Mouse (Mus musculus): Measurements from ENCODE around the gene Gpr45. TPM values are rescaled to one million over a fixed set of nuclear protein-coding genes. Genes with fewer than 3 reads are reported as not detected.
A peak's percentile ranks its signal among the peaks of the same experiment; 100 is the strongest.

Gene Gpr45
- polyA plus RNA-seq, 1 experiment from 2014 or later, result 6.3 TPM

DNA sequence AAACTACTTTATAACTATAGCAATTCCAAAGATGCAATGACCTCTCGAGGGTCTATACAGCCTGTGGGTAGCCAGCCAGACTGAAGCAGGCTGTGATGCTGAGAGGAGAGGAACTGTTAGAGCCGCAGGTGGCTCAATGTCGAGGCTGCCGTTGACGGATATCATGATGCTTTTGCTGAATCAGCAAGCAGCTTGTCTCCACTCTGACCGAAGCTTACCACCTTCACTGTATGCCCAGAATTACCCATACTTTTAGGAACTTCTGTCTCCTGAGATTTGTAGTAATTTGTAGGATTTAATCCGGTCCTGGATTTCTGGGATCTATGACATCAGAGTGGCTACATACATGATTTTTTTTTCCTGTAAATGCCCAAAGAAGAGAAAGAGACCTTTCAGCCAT lies 83.3 kb downstream of the Gpr45 start:
- H3K4me2 ChIP-seq (replicated peaks; ENCODE audit: low read depth), result no peak overlapping the region
- no peak overlapping the region for H3K9ac ChIP-seq (ENCODE audit: low read length)

GRCm38 (mm10) chr1:43042271-43042670 lies 89.6 kb downstream of the Gpr45 start:
- no peak overlapping the region for H3K27ac ChIP-seq (replicated peaks)
- no peak for DNase-seq (ENCODE audit: low spot score)
- H3K9ac ChIP-seq (ENCODE audit: low read length), result no peak overlapping the region
- H3K36me3 ChIP-seq (ENCODE audit: control insufficient read depth, insufficient read depth, low read length), result no peaks in the 10 kb centered on the region
- H3K4me3 ChIP-seq (ENCODE audit: low read depth, low read length), result no peak overlapping the region
- H3K27me3 ChIP-seq (ENCODE audit: control insufficient read depth, insufficient read depth, low read length), result no peaks in the 10 kb centered on the region
- no peak overlapping the region for H3K4me2 ChIP-seq (replicated peaks; ENCODE audit: low read depth)
- H3K4me1 ChIP-seq (replicated peaks; ENCODE audit: control insufficient read depth, insufficient read depth), result no peaks in the 10 kb centered on the region
- WGBS, result 36% methylated on average over 6 of the region's 6 CpGs
- ATAC-seq (ENCODE audit: low FRiP score, low TSS enrichment), result no peak; the same call in 1 of the 2 replicates
- TF ChIP-seq EP300 (optimal IDR thresholded peaks at IDR 0.05) (no peak), CTCF (IDR thresholded peaks at IDR 0.05; ENCODE audit: low read depth) (peak; percentile 39)
- no peaks in the 10 kb centered on the region for H3K9me3 ChIP-seq (ENCODE audit: control insufficient read depth, low read length)

More for the DNA sequence above, 83.3 kb downstream of the Gpr45 start:
- H3K27me3 ChIP-seq (ENCODE audit: control insufficient read depth, insufficient read depth, low read length), result no peaks in the 10 kb centered on the region
- TF ChIP-seq CTCF (IDR thresholded peaks at IDR 0.05; ENCODE audit: low read depth) (no peak), EP300 (optimal IDR thresholded peaks at IDR 0.05) (no peak)
- ATAC-seq (ENCODE audit: low FRiP score, low TSS enrichment) (no peak), DNase-seq (ENCODE audit: low spot score) (no peak)
- H3K4me3 ChIP-seq (ENCODE audit: low read depth, low read length), result no peak overlapping the region
- no peaks in the 10 kb centered on the region for H3K9me3 ChIP-seq (ENCODE audit: control insufficient read depth, low read length)
- no peak overlapping the region for H3K27ac ChIP-seq (replicated peaks)
- H3K4me1 ChIP-seq (replicated peaks; ENCODE audit: control insufficient read depth, insufficient read depth), result no peaks in the 10 kb centered on the region
- H3K36me3 ChIP-seq (ENCODE audit: control insufficient read depth, insufficient read depth, low read length), result no peaks in the 10 kb centered on the region
- WGBS, result 80% methylated on average over 7 of the region's 7 CpGs

DNA sequence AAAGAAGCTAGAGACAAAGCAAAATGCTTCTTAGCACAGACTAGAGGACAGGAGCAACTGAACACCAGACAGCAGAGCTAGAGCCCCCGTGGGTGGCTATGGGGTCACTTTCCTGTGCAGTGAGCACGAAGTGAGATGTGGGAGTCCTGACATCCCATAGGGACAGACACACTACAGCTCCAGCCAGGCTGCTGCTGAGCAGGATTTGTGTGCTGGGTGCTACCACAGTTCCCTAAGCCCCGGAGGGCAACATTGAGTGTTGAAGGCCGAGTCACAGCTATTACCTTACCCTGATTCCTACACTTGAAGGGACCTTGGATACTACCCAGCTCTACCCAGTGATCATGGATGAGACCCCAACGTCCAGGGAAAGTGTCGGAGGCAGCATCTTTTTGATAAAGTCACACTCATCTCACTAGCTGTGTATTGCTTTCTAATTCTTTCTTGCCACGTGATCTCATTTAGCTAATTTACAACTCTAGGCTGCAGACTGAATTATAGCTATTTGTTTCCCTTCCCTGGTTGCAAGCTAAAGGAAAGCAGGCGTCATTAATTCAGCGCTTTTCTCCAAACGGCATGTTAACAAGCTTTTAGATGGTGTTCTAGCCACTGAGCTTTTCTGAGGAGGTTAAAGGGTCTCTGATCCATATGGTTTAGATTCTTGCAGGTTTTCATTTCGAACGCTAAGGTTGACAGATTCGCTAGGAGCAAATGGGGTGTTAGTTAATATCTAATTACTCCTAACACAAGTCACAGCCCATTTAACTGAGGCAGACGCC lies 92.7 kb downstream of the Gpr45 start:
- no peak for TF ChIP-seq EP300 (optimal IDR thresholded peaks at IDR 0.05)
- no peak for TF ChIP-seq CTCF (IDR thresholded peaks at IDR 0.05; ENCODE audit: low read depth)
- H3K9me3 ChIP-seq (ENCODE audit: control insufficient read depth, low read length), result no peaks in the 10 kb centered on the region
- DNase-seq (ENCODE audit: low spot score) (no peak), ATAC-seq (ENCODE audit: low FRiP score, low TSS enrichment) (no peak)
- 76% methylated on average over 14 of the region's 14 CpGs for WGBS
- H3K4me1 ChIP-seq (replicated peaks; ENCODE audit: control insufficient read depth, insufficient read depth), result no peaks in the 10 kb centered on the region
- H3K27ac ChIP-seq (replicated peaks), result no peak overlapping the region
- no peak overlapping the region for H3K9ac ChIP-seq (ENCODE audit: low read length)
- no peaks in the 10 kb centered on the region for H3K27me3 ChIP-seq (ENCODE audit: control insufficient read depth, insufficient read depth, low read length)
- no peaks in the 10 kb centered on the region for H3K36me3 ChIP-seq (ENCODE audit: control insufficient read depth, insufficient read depth, low read length)
- no peak overlapping the region for H3K4me2 ChIP-seq (replicated peaks; ENCODE audit: low read depth)
- H3K4me3 ChIP-seq (ENCODE audit: low read depth, low read length), result no peak overlapping the region

GRCm38 (mm10) chr1:43046990-43047389 lies 94.3 kb downstream of the Gpr45 start:
- 59% methylated on average over 2 of the region's 2 CpGs for WGBS
- no peak overlapping the region for H3K4me3 ChIP-seq (ENCODE audit: low read depth, low read length)
- TF ChIP-seq CTCF (IDR thresholded peaks at IDR 0.05; ENCODE audit: low read depth) (no peak), EP300 (optimal IDR thresholded peaks at IDR 0.05) (no peak)
- ATAC-seq (ENCODE audit: low FRiP score, low TSS enrichment) (no peak), DNase-seq (ENCODE audit: low spot score) (no peak)
- no peak overlapping the region for H3K9ac ChIP-seq (ENCODE audit: low read length)
- H3K36me3 ChIP-seq (ENCODE audit: control insufficient read depth, insufficient read depth, low read length), result peaks cover 8% of the 10 kb centered on the region
- no peaks in the 10 kb centered on the region for H3K9me3 ChIP-seq (ENCODE audit: control insufficient read depth, low read length)
- no peaks in the 10 kb centered on the region for H3K27me3 ChIP-seq (ENCODE audit: control insufficient read depth, insufficient read depth, low read length)
- H3K4me1 ChIP-seq (replicated peaks; ENCODE audit: control insufficient read depth, insufficient read depth), result no peaks in the 10 kb centered on the region
- H3K27ac ChIP-seq (replicated peaks), result no peak overlapping the region
- H3K4me2 ChIP-seq (replicated peaks; ENCODE audit: low read depth), result no peak overlapping the region

DNA sequence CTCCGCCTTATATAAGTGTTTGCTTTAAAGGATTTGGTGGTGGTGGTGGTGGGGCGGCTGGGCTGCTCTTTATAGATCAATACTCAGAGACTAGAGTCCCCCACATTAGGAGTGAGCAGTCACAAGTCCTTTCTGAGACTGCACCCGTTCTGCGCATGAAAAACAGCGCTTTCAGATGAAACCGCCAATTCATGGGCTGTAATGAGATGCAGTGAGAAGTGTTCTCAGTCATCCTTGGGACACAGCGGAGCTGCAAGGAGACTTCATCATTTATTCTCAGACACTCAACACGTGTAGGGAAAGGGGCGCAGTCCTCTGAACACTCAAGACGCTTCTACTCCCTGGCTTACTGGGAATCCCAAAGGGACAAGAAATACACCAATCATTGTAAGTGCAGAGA lies 95.1 kb downstream of the Gpr45 start:
- WGBS, result 88% methylated on average over 10 of the region's 10 CpGs
- Histone ChIP-seq H3K9me3 (ENCODE audit: control insufficient read depth, low read length) (no peaks in the 10 kb centered on the region), H3K4me2 (replicated peaks; ENCODE audit: low read depth) (no peak overlapping the region), H3K27ac (replicated peaks) (no peak overlapping the region), H3K4me1 (replicated peaks; ENCODE audit: control insufficient read depth, insufficient read depth) (no peaks in the 10 kb centered on the region), H3K9ac (ENCODE audit: low read length) (no peak overlapping the region), H3K36me3 (ENCODE audit: control insufficient read depth, insufficient read depth, low read length) (peaks cover 8% of the 10 kb centered on the region), H3K27me3 (ENCODE audit: control insufficient read depth, insufficient read depth, low read length) (no peaks in the 10 kb centered on the region), H3K4me3 (ENCODE audit: low read depth, low read length) (no peak overlapping the region)
- DNase-seq (ENCODE audit: low spot score) (no peak), ATAC-seq (ENCODE audit: low FRiP score, low TSS enrichment) (no peak)
- no peak for TF ChIP-seq CTCF (IDR thresholded peaks at IDR 0.05; ENCODE audit: low read depth)
- no peak for TF ChIP-seq EP300 (optimal IDR thresholded peaks at IDR 0.05)

DNA sequence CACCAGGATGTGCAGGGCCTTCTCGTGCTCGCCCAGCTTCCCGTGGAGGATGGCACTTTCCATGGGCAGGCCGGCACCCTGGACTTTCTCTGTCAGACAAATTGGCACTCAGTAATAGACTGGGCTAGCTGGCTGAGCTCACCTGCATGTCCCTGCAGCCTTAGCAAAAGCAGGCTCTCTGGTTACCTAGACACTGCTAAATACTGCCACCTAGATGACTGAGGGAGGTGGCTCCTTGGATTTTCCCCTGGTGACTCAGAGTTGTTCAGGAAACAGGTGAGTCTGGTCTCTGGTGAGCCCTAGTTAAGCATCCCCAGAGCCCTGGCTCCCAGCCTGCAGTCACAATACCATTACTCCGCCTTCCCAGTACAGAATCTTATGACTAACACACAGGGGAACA lies 99.2 kb downstream of the Gpr45 start:
- no peak overlapping the region for H3K4me2 ChIP-seq (replicated peaks; ENCODE audit: low read depth)
- H3K4me3 ChIP-seq (ENCODE audit: low read depth, low read length), result no peak overlapping the region
- peak; percentile 25 for DNase-seq (ENCODE audit: low spot score)
- ATAC-seq (ENCODE audit: low FRiP score, low TSS enrichment), result peak; percentile 75
- peak; percentile 61 for TF ChIP-seq CTCF (IDR thresholded peaks at IDR 0.05; ENCODE audit: low read depth)
- no peak for TF ChIP-seq EP300 (optimal IDR thresholded peaks at IDR 0.05)
- no peak overlapping the region for H3K27ac ChIP-seq (replicated peaks)
- H3K27me3 ChIP-seq (ENCODE audit: control insufficient read depth, insufficient read depth, low read length), result no peaks in the 10 kb centered on the region
- H3K9ac ChIP-seq (ENCODE audit: low read length), result no peak overlapping the region
- H3K9me3 ChIP-seq (ENCODE audit: control insufficient read depth, low read length), result no peaks in the 10 kb centered on the region
- H3K36me3 ChIP-seq (ENCODE audit: control insufficient read depth, insufficient read depth, low read length), result peaks cover 13% of the 10 kb centered on the region
- no peaks in the 10 kb centered on the region for H3K4me1 ChIP-seq (replicated peaks; ENCODE audit: control insufficient read depth, insufficient read depth)
- 86% methylated on average over 5 of the region's 5 CpGs for WGBS
